8 mouse cellular contexts compared by ENCODE assay signal in genomic region chr7:41599034-41599813, GRCm38 (mm10). TPM values are rescaled to one million over a fixed set of nuclear protein-coding genes. Genes with fewer than 3 reads are reported as not detected.
A peak's percentile ranks its signal among the peaks of the same experiment; 100 is the strongest.
DNase-seq lines count a peak whose midpoint lies in the region; ATAC-seq and TF ChIP-seq lines count a peak whose summit lies in the region.

Gene 2610021A01Rik, plus strand, starts transcription at chr7:41599230.

- H3K9ac ChIP-seq in forebrain, embryonic 16.5 days (replicated peaks; ENCODE audit: low read depth, low read length), result peak within 1 kb of the TSS; percentile 69
- peak within 1 kb of the TSS; percentile 74 for H3K9ac ChIP-seq in lung, embryonic 14.5 days

- WGBS in forebrain, embryonic 16.5 days, result under 1% methylated on average over 41 of the region's 41 CpGs
- WGBS in lung, embryonic 14.5 days, result under 1% methylated on average over 41 of the region's 41 CpGs
- WGBS in olfactory bulb, adult 2 months, result under 1% methylated on average over 41 of the region's 41 CpGs
- WGBS in thymus, adult 2 months, result 1% methylated on average over 41 of the region's 41 CpGs

- H3K27ac ChIP-seq in forebrain, embryonic 16.5 days (ENCODE audit: low read length), result peak within 1 kb of the TSS; percentile 56; the same call in 1 of the 2 replicates
- H3K27ac ChIP-seq in layer of hippocampus, adult 2 months, result peak within 1 kb of the TSS; percentile 79
- H3K27ac ChIP-seq in lung, embryonic 14.5 days (ENCODE audit: low read depth), result peak within 1 kb of the TSS; percentile 63
- peak within 1 kb of the TSS; percentile 63 for H3K27ac ChIP-seq in olfactory bulb, adult 2 months (ENCODE audit: insufficient read depth, low read depth, low read length)
- H3K27ac ChIP-seq in thymus, adult 2 months (ENCODE audit: control insufficient read depth, insufficient read depth, low read length), result no peak within 1 kb of the TSS

- peak; percentile 57; the same call in 1 of the 2 replicates for TF ChIP-seq POLR2A in olfactory bulb, adult 2 months (IDR thresholded peaks at IDR 0.05; ENCODE audit: insufficient read depth, low read depth, low read length)
- no peak for TF ChIP-seq POLR2A in thymus, adult 2 months (IDR thresholded peaks at IDR 0.05; ENCODE audit: control insufficient read depth, extremely low read depth, insufficient read depth, low read length, poor library complexity)

- H3K36me3 ChIP-seq in G1E (replicated peaks), result peaks cover 15% of the 10 kb centered on the region
- H3K36me3 ChIP-seq in forebrain, embryonic 16.5 days (ENCODE audit: control insufficient read depth, insufficient read depth), result no peaks in the 10 kb centered on the region
- H3K36me3 ChIP-seq in lung, embryonic 14.5 days (ENCODE audit: insufficient read depth), result no peaks in the 10 kb centered on the region
- H3K36me3 ChIP-seq in thymus, adult 2 months (ENCODE audit: control insufficient read depth, insufficient read depth, low read length), result no peaks in the 10 kb centered on the region

- peak; percentile 49 for DNase-seq in G1E (ENCODE audit: low spot score)
- peak; percentile 86 to 89 for DNase-seq in cerebellum, adult 18-20 months
- peak; percentile 83 to 84 for DNase-seq in heart, postnatal 36 days
- peak; percentile 92 to 93 for DNase-seq in layer of hippocampus, adult 2 months (ENCODE audit: low spot score in 2 of 2)
- DNase-seq in lung, embryonic 14.5 days, result peak; percentile 97
- peak; percentile 85 for DNase-seq in thymus, adult 2 months

- intact Hi-C loops in heart, postnatal 36 days (cut with DNase I), result loop anchor here (2.0 to 10.0 kb wide), 4 partner anchors 34 to 903 kb away; partner anchors contain the start of genes AI987944, AW146154, Gm20449 and Zfp788

- H3K4me3 ChIP-seq in G1E (ENCODE audit: low read depth, low read length), result peak within 1 kb of the TSS; percentile 79
- H3K4me3 ChIP-seq in forebrain, embryonic 16.5 days (replicated peaks; ENCODE audit: low read length), result peak within 1 kb of the TSS; percentile 70
- H3K4me3 ChIP-seq in layer of hippocampus, adult 2 months, result peak within 1 kb of the TSS; percentile 84
- H3K4me3 ChIP-seq in lung, embryonic 14.5 days (ENCODE audit: low read depth, low read length), result peak within 1 kb of the TSS; percentile 62
- H3K4me3 ChIP-seq in olfactory bulb, adult 2 months (ENCODE audit: insufficient read depth, low read depth, low read length), result peak within 1 kb of the TSS; percentile 85
- H3K4me3 ChIP-seq in thymus, adult 2 months (ENCODE audit: control insufficient read depth, insufficient read depth, low read length), result peak within 1 kb of the TSS; percentile 94

- TF ChIP-seq CTCF in G1E (IDR thresholded peaks at IDR 0.05; ENCODE audit: low read depth, low read length), result no peak
- no peak; the same call in none of the 2 replicates for TF ChIP-seq CTCF in layer of hippocampus, adult 2 months (conservative IDR thresholded peaks at IDR 0.05)
- no peak for TF ChIP-seq CTCF in lung, embryonic 14.5 days (IDR thresholded peaks at IDR 0.05; ENCODE audit: low read depth)
- no peak for TF ChIP-seq CTCF in olfactory bulb, adult 2 months (IDR thresholded peaks at IDR 0.05; ENCODE audit: insufficient read depth, low read depth, low read length)
- TF ChIP-seq CTCF in thymus, adult 2 months (IDR thresholded peaks at IDR 0.05; ENCODE audit: borderline replicate concordance, control insufficient read depth, extremely low read depth, insufficient read depth, low read length, poor library complexity), result no peak

- peaks cover 12% of the 10 kb centered on the region for H3K4me1 ChIP-seq in G1E (ENCODE audit: insufficient read depth, low read depth, low read length)
- peaks cover 14% of the 10 kb centered on the region for H3K4me1 ChIP-seq in forebrain, embryonic 16.5 days (replicated peaks; ENCODE audit: control insufficient read depth, insufficient read depth, low read length)
- H3K4me1 ChIP-seq in lung, embryonic 14.5 days (ENCODE audit: insufficient read depth), result no peaks in the 10 kb centered on the region
- H3K4me1 ChIP-seq in olfactory bulb, adult 2 months (ENCODE audit: control insufficient read depth, insufficient read depth, low read length), result no peaks in the 10 kb centered on the region
- peaks cover 5% of the 10 kb centered on the region for H3K4me1 ChIP-seq in thymus, adult 2 months (replicated peaks; ENCODE audit: control insufficient read depth, insufficient read depth, low read length)

- peak within 1 kb of the TSS; percentile 90 for H3K4me2 ChIP-seq in forebrain, embryonic 16.5 days (ENCODE audit: low read length)
- H3K4me2 ChIP-seq in lung, embryonic 14.5 days, result peak within 1 kb of the TSS; percentile 77

- no peaks in the 10 kb centered on the region for H3K9me3 ChIP-seq in G1E (replicated peaks)
- no peaks in the 10 kb centered on the region for H3K9me3 ChIP-seq in forebrain, embryonic 16.5 days (ENCODE audit: control insufficient read depth, low read length)
- H3K9me3 ChIP-seq in lung, embryonic 14.5 days (ENCODE audit: low read depth, low read length), result no peaks in the 10 kb centered on the region

- H3K27me3 ChIP-seq in G1E (ENCODE audit: insufficient read depth, low read length), result no peaks in the 10 kb centered on the region
- no peaks in the 10 kb centered on the region for H3K27me3 ChIP-seq in forebrain, embryonic 16.5 days (replicated peaks; ENCODE audit: control insufficient read depth, insufficient read depth, low read length)
- no peaks in the 10 kb centered on the region for H3K27me3 ChIP-seq in lung, embryonic 14.5 days (ENCODE audit: insufficient read depth, low read length)
- no peaks in the 10 kb centered on the region for H3K27me3 ChIP-seq in thymus, adult 2 months (ENCODE audit: control insufficient read depth, insufficient read depth, low read length)

- ATAC-seq in G1E (ENCODE audit: extremely low read depth, insufficient number of reproducible peaks, low FRiP score, poor library complexity, severe bottlenecking), result peak; percentile 97
- peak; percentile 99 for ATAC-seq in forebrain, embryonic 16.5 days
- ATAC-seq in lung, embryonic 14.5 days (ENCODE audit: insufficient read depth), result peak; percentile 99

RNA-seq across cellular contexts. Expression of gene 2610021A01Rik, which starts in this region (rescaled TPM):
- total RNA-seq in G1E (2014; fragmentation: Nextera tagmentation) (67.5 and 72.1 TPM in 2 replicates), G1E (2017) (29.7 and 33.7 TPM in 2 replicates)
- 0.99 and 1.5 TPM in 2 replicates for polyA plus RNA-seq in G1E (2012)
- 21.0 and 24.5 TPM in 2 replicates for polyA plus RNA-seq in forebrain, embryonic 16.5 days (2015; fragmentation: Nextera tagmentation; extraction: Ambion mirVana)
- total RNA-seq in heart, postnatal 36 days (2021), result 1 to 10 TPM; 7.4 to 9.9 TPM
- 10 to 100 TPM; 33.8 to 36.3 TPM for total RNA-seq in layer of hippocampus, adult 2 months (2021)
- polyA plus RNA-seq in lung, embryonic 14.5 days (2014; fragmentation: Nextera tagmentation; extraction: Ambion mirVana), result 14.7 and 15.5 TPM in 2 replicates
- not detected in 2 replicates for polyA plus RNA-seq in olfactory bulb, adult 2 months (2012; ENCODE audit: insufficient read depth, insufficient read length, low replicate concordance, missing spikeins)
- polyA plus RNA-seq in thymus, adult 2 months (2012; rRNA removed), result 9.0 and 10.3 TPM in 2 replicates
